Mouse (Mus musculus): ENCODE measurements around the gene Hps1.
"Not testable (repeated sequence)": the region's sequence is repeated elsewhere in the genome, so short reads cannot be mapped to it uniquely, and the experiment has no call there.

The Hps1 gene

GRCm38 (mm10) chr19:42779531-42780155 lies at the start of gene Hps1:
Hps1 (minus strand) TSS chr19:42779978.
- peak; percentile 97 for DNase-seq (ENCODE audit: low read depth)

- DNase-seq (ENCODE audit: low read depth) = no peak
Measured at GRCm38 (mm10) chr19:42829196-42829595, 49.4 kb upstream of the Hps1 start.

- DNase-seq (ENCODE audit: low read depth) = no peak
Measured at GRCm38 (mm10) chr19:42827843-42828242, 48.1 kb upstream of the Hps1 start.

GRCm38 (mm10) chr19:42820109-42820508 lies 40.3 kb upstream of the Hps1 start:
- DNase-seq (ENCODE audit: low read depth) = no peak

- DNase-seq (ENCODE audit: low read depth) = no peak
Measured at GRCm38 (mm10) chr19:42817761-42818160, 38.0 kb upstream of the Hps1 start.

GRCm38 (mm10) chr19:42816261-42816660 lies 36.5 kb upstream of the Hps1 start:
- no peak for DNase-seq (ENCODE audit: low read depth)

GRCm38 (mm10) chr19:42810140-42810539 lies 30.4 kb upstream of the Hps1 start:
- DNase-seq (ENCODE audit: low read depth) = no peak

GRCm38 (mm10) chr19:42809491-42809890 lies 29.7 kb upstream of the Hps1 start:
- DNase-seq (ENCODE audit: low read depth) = no peak

- DNase-seq (ENCODE audit: low read depth) = peak; percentile 21
Measured at GRCm38 (mm10) chr19:42797866-42798265, 18.1 kb upstream of the Hps1 start.

- no peak for DNase-seq (ENCODE audit: low read depth)
Measured at GRCm38 (mm10) chr19:42795801-42796200, 16.0 kb upstream of the Hps1 start.

- peak; percentile 95 for DNase-seq (ENCODE audit: low read depth)
Measured at GRCm38 (mm10) chr19:42794914-42795613, 15.3 kb upstream of the Hps1 start.

- DNase-seq (ENCODE audit: low read depth) = peak; percentile 74
Measured at GRCm38 (mm10) chr19:42788311-42788710, 8.5 kb upstream of the Hps1 start.

- DNase-seq (ENCODE audit: low read depth) = no peak
Measured at GRCm38 (mm10) chr19:42785562-42786220, 5.9 kb upstream of the Hps1 start.

GRCm38 (mm10) chr19:42785129-42785528 lies 5.4 kb upstream of the Hps1 start:
- no peak for DNase-seq (ENCODE audit: low read depth)

GRCm38 (mm10) chr19:42780156-42780538 lies 369 bp upstream of the Hps1 start:
- DNase-seq (ENCODE audit: low read depth) = not testable (repeated sequence)

- DNase-seq (ENCODE audit: low read depth) = peak; percentile 66
Measured at GRCm38 (mm10) chr19:42777801-42778200, 2.0 kb downstream of the Hps1 start.

GRCm38 (mm10) chr19:42776813-42777212 lies 3.0 kb downstream of the Hps1 start:
- peak; percentile 60 for DNase-seq (ENCODE audit: low read depth)

GRCm38 (mm10) chr19:42770141-42770872 lies 9.5 kb downstream of the Hps1 start:
- peak; percentile 61 for DNase-seq (ENCODE audit: low read depth)

- peak; percentile 92 for DNase-seq (ENCODE audit: low read depth)
Measured at GRCm38 (mm10) chr19:42769648-42770047, 10.1 kb downstream of the Hps1 start.

- no peak for DNase-seq (ENCODE audit: low read depth)
Measured at GRCm38 (mm10) chr19:42767361-42767760, 12.4 kb downstream of the Hps1 start.

GRCm38 (mm10) chr19:42764398-42764797 lies 15.4 kb downstream of the Hps1 start:
- DNase-seq (ENCODE audit: low read depth) = no peak

- no peak for DNase-seq (ENCODE audit: low read depth)
Measured at GRCm38 (mm10) chr19:42756671-42757070, 23.1 kb downstream of the Hps1 start.
